Mouse (Mus musculus) midbrain, embryonic 11.5 days (tissue): ENCODE results near the gene Dennd6a. TPM values are rescaled to one million over a fixed set of nuclear protein-coding genes. Genes with fewer than 3 reads are reported as not detected.
"Not testable (repeated sequence)": the region's sequence is repeated elsewhere in the genome, so short reads cannot be mapped to it uniquely, and the experiment has no call there.

Source experiments
- ATAC-seq: fragments of 200-750 bp; cut with Nextera tagmentation; 2 replicates; pipeline ENCODE4 v1.8.0; 2017; ENCODE audit warnings: moderate TSS enrichment, moderate library complexity; ENCODE audit not compliant: low FRiP score
- DNase-seq: peaks from one replicate; pipeline ENCODE4 v3.0.0; 2015; ENCODE audit warnings: low spot score; ENCODE audit errors: missing footprints
- H3K27ac ChIP-seq: fragments of 300-500 bp; sonication (generic); 2 replicates; pipeline ENCODE4 v1.5.1; 2014; ENCODE audit warnings: low read depth, low read length
- H3K27me3 ChIP-seq: fragments of 300-500 bp; sonication (generic); 2 replicates; pipeline ENCODE4 v1.6.1; 2014; ENCODE audit warnings: mild to moderate bottlenecking, low read length, moderate library complexity, mixed read lengths; ENCODE audit not compliant: control insufficient read depth, insufficient read depth
- H3K36me3 ChIP-seq: fragments of 300-500 bp; sonication (generic); 2 replicates; pipeline ENCODE4 v1.6.1; 2014; ENCODE audit warnings: mild to moderate bottlenecking, low read length, moderate library complexity, mixed read lengths; ENCODE audit not compliant: control insufficient read depth, insufficient read depth
- H3K4me1 ChIP-seq: fragments of 300-500 bp; sonication (generic); 2 replicates; pipeline ENCODE4 v1.6.1; 2014; ENCODE audit warnings: low read length; ENCODE audit not compliant: control insufficient read depth, insufficient read depth
- H3K4me2 ChIP-seq: fragments of 300-500 bp; sonication (generic); 2 replicates; pipeline ENCODE4 v1.6.1; 2014; ENCODE audit warnings: mild to moderate bottlenecking, moderate library complexity
- H3K4me3 ChIP-seq: fragments of 300-500 bp; sonication (generic); 2 replicates; pipeline ENCODE4 v1.5.1; 2014; ENCODE audit warnings: low read depth, low read length
- H3K9ac ChIP-seq: fragments of 300-500 bp; sonication (generic); 2 replicates; pipeline ENCODE4 v1.6.1; 2014; ENCODE audit warnings: low read length
- H3K9me3 ChIP-seq: fragments of 300-500 bp; sonication (generic); 2 replicates; pipeline ENCODE4 v1.6.1; 2016; ENCODE audit warnings: low read length; ENCODE audit not compliant: control insufficient read depth
- WGBS: fragments of 180-500 bp; shearing (Covaris S2); extraction: QIAGEN DNeasy Blood & Tissue Kit; methylation state at CpG from one replicate; pipeline ENCODE4 v1.1.7; 2014; 5-methylcytosine and 5-hydroxymethylcytosine counted together
- microRNA-seq: library from miRNA; unstranded; fragments of <30 nt; microRNA quantifications from one replicate; pipeline ENCODE4, GENCODE M21; 2017
- polyA plus RNA-seq: library from polyadenylated mRNA; unstranded; fragments of >200 nt; fragmentation: Nextera tagmentation; extraction: Ambion mirVana; gene quantifications from 2 replicates; pipeline ENCODE4 v1.2.1, GENCODE M21; 2014

Dennd6a gene
- polyA plus RNA-seq, 1 experiment from 2014 or later, result 39.7 TPM

DNA sequence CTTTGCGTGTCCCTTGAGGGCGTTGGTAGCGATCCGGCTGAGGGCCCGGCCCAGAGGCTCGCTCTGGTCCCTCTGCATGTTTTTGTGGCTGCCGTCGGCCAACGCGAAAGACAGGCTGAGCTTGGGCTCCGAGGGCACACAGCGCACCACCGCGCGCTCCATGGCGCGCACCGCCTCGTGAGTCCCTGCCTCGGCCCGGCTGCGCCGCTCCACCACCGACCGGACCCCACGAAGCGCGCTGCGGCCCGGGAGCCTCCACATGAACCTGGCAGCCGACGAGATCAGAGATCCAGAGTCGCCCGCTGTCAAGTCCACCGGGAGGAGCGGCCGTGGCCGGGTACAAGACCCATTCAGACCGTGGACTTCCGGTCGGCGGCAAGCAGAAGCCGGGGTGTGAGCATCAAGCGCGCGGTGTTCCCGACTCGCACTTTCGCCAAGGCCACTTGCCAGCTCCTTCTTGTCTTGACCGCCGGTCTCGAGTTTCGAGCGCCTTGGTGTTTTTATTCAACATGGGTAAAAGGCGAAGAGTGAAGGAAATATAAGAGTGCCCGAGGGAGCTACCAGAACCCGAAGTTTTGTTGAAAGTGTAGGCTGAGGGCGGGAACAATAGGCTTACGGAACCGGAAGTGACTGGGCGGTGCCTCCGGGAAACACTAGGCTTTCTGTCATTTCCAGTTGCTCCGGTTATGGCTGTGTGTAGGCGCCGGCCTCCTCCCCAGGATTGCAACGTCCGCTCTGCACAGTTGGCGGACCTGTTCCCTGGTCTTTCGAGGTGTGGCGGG is 95.8 kb downstream of the Dennd6a start, which contains the start of gene Pde12:
Pde12 (minus strand) TSS at position 592 of the 782 bp plus-strand sequence.
- WGBS, result under 1% methylated on average over 68 of the region's 70 CpGs
- Histone ChIP-seq H3K9me3 (no peaks in the 10 kb centered on the region), H3K4me1 (peaks cover 18% of the 10 kb centered on the region), H3K27me3 (no peaks in the 10 kb centered on the region), H3K36me3 (peaks cover 3% of the 10 kb centered on the region; the same call in 1 of the 2 replicates), H3K4me3 (peak within 1 kb of the TSS; percentile 96), H3K4me2 (peak within 1 kb of the TSS; percentile 84), H3K27ac (peak within 1 kb of the TSS; percentile 71), H3K9ac (peak within 1 kb of the TSS; percentile 86)
- ATAC-seq, result peak; percentile 93
- peak; percentile 99 for DNase-seq

DNA sequence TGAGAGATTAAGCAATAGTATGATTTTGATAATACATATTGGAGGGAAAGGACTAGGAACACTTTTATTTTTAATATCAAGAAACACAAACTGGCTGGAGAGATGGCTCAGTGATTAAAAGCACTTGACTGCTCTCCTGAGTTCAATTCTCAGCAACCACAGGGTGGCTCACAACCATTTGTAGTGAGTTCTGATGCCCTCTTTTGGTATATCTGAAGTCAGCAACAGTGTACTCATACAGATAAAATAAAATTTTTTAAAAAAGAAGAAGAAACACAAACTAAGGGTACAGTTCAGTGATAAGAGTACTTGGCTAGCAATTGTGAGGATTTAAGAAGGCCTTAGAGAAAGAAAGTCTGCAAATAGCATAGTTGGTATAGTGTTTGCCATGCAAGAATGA is 97.3 kb downstream of the Dennd6a start:
- Histone ChIP-seq H3K9ac (no peak overlapping the region), H3K27me3 (no peaks in the 10 kb centered on the region), H3K4me3 (no peak overlapping the region), H3K4me2 (no peak overlapping the region), H3K27ac (no peak overlapping the region), H3K9me3 (no peaks in the 10 kb centered on the region), H3K4me1 (peaks cover 18% of the 10 kb centered on the region), H3K36me3 (no peaks in the 10 kb centered on the region)
- DNase-seq, result no peak
- ATAC-seq, result no peak

DNA sequence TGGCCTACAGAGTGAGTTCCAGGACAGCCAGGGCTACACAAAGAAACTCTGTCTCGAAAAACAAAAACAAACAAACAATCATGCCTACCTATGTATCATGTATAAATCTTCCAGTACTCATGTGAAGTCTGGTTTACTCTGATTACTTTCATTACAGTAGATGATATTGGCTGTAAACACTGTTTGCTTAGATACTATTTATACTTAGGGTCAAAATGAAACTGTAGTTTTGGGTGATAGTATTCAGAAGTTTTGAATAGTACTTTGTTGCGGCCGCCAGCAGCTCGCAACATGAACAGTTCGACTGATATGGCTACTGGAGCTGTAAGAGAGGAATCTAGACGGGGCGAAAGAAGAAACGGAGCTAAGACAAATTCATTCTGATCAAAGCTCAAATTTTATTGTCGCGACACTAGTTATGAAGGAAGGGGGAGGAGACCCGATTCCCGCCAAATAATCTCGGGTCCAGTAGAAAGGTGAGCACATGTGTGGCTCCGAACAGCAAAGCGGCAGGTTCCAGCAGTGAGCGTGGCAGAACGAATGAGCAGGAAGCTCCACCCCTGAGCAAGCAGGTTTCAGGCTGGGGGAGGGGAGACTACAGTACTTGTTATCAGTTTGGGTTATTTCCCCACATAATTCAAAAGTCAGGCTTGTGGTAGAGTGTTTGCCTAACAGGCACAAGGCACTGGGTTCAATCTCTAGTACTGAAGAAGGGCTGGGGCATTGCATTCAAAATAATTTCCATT is 98.4 kb downstream of the Dennd6a start:
- H3K27me3 ChIP-seq, ATAC-seq, H3K9me3 ChIP-seq, H3K9ac ChIP-seq, H3K27ac ChIP-seq, H3K4me2 ChIP-seq, H3K4me3 ChIP-seq, DNase-seq, H3K36me3 ChIP-seq: not testable (repeated sequence)
- peaks cover 11% of the 10 kb centered on the region for H3K4me1 ChIP-seq
- WGBS, result 64% methylated on average over 17 of the region's 17 CpGs

DNA sequence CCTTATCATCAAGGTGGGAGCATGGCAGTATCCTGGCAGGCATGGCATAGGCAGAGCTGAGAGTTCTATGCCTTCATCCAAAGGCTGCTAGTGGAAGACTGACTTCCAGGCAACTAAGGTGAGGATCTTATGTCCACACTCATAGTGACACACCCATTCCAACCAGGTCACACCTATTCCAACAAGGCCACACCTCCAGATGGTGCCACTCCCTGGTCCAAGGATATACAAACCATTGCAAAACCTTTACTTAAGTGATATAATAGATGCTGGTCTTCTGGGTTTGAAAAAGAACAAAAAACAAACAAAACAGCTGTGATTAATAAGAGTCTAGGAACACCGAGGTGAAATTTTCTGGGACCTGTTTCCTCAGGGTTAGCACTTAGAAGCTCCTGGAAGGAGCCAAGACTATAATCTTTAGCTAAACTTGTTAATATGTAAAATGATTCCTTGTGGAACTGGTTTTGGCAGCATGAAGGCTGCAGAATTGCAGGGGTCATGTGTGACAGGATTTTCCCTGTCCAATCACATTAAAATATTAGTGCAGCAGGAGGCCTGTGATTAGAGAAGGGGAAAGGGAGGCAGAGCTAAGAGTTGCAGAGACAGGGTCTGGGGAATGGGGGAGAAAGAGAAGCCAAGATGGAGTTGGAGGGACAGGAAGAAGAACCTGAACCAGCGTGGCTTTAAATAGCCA is 101.0 kb downstream of the Dennd6a start:
- WGBS, result 91% methylated on average over 2 of the region's 2 CpGs
- not testable (repeated sequence) for H3K4me1 ChIP-seq, ATAC-seq

DNA sequence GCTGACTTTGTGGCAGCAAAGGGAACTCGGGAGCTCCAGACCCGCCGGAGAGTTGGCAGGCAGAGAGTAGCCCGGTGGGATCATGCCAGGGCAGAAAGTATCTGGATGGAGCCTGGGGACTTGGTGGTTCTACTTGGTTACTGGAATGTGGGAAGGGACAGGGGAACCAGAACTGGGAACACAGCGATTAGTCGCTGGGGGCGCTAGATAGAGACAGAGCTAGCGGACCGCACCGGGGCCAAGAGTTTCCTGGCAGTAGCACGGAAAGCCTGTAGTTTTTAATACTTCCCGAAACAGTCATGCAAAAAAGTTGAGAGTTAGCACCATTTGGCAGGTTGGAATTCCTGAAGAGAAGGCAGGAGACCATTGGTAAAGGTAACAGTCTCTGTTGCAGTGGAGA is 101.7 kb downstream of the Dennd6a start:
- WGBS, result 23% methylated on average over 12 of the region's 12 CpGs
- no peak for ATAC-seq
- no peak overlapping the region for H3K4me3 ChIP-seq
- H3K4me1 ChIP-seq, result peaks cover 3% of the 10 kb centered on the region; the same call in 1 of the 2 replicates
- H3K9ac ChIP-seq, result no peak overlapping the region
- no peak overlapping the region for H3K27ac ChIP-seq
- no peaks in the 10 kb centered on the region for H3K36me3 ChIP-seq
- no peak overlapping the region for H3K4me2 ChIP-seq
- no peaks in the 10 kb centered on the region for H3K27me3 ChIP-seq
- DNase-seq, result no peak
- no peaks in the 10 kb centered on the region for H3K9me3 ChIP-seq

More for the DNA sequence above, 101.0 kb downstream of the Dennd6a start:
- H3K9me3 ChIP-seq, H3K27me3 ChIP-seq, H3K9ac ChIP-seq, H3K4me2 ChIP-seq, H3K27ac ChIP-seq, H3K36me3 ChIP-seq, DNase-seq, H3K4me3 ChIP-seq: not testable (repeated sequence)

DNA sequence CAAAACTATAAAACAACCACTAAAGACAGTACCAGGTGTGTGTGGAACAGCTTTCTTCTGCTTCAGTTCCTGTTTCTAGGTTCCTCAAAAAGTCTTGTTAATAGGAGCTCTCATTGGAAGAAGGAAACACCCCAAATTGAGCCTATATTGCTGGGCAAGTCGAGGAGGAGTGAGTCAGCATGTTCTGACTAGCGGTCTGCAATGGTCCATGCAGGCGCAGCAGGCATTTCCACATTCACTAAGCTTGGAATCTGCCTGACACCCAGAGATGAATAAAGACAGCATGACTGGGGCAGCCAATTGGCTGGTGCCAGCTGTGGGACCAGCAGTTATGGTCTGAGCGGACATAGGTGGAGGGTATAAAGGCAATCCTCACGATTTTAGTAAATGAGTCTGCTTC is 102.1 kb downstream of the Dennd6a start:
- no peaks in the 10 kb centered on the region for H3K4me1 ChIP-seq
- no peak overlapping the region for H3K4me3 ChIP-seq
- no peaks in the 10 kb centered on the region for H3K27me3 ChIP-seq
- no peaks in the 10 kb centered on the region for H3K9me3 ChIP-seq
- DNase-seq (no peak), ATAC-seq (no peak)
- no peak overlapping the region for H3K9ac ChIP-seq
- no peak overlapping the region for H3K27ac ChIP-seq
- WGBS, result 76% methylated on average over 5 of the region's 5 CpGs
- no peaks in the 10 kb centered on the region for H3K36me3 ChIP-seq
- no peak overlapping the region for H3K4me2 ChIP-seq

Small RNA genes within 50 kb of the gene (microRNA-seq; reads per million reads assigned to microRNA genes)
- 1.9 reads per million, percentile 3 among the genes with 10 or more reads in this experiment for gene Mir7672

Other genes with a start within 250 kb of the Dennd6a start
- 21.3 and 24.8 TPM in 2 replicates for gene Slmap, start 38.9 kb upstream of the Dennd6a start, polyA plus RNA-seq
- gene Arf4, start 64.2 kb downstream of the Dennd6a start, polyA plus RNA-seq, result 586 and 633 TPM in 2 replicates
- gene Pde12, start 96.0 kb downstream of the Dennd6a start, polyA plus RNA-seq, result 12.4 and 13.7 TPM in 2 replicates
- 0.06 TPM in 1 of 2 replicates, not detected in the other for gene Dnah12, start 119.4 kb downstream of the Dennd6a start, polyA plus RNA-seq